Mouse (Mus musculus) heart, embryonic 11.5 days (tissue): ENCODE results near the gene Pop7. TPM values are rescaled to one million over a fixed set of nuclear protein-coding genes. Genes with fewer than 3 reads are reported as not detected.

ENCODE experiments used
- ATAC-seq: fragments of 200-750 bp; cut with Nextera tagmentation; replicated peaks from 2 replicates; pipeline ENCODE4 v1.8.0; 2017; ENCODE audit warnings: moderate library complexity; ENCODE audit not compliant: insufficient number of reproducible peaks, low FRiP score, low TSS enrichment
- H3K27ac ChIP-seq: fragments of 300-500 bp; sonication (generic); 2 replicates; pipeline ENCODE4 v1.5.1; 2014; ENCODE audit warnings: mild to moderate bottlenecking, low read depth, low read length
- H3K27me3 ChIP-seq: fragments of 300-500 bp; sonication (generic); 2 replicates; pipeline ENCODE4 v1.6.1; 2014; ENCODE audit warnings: mild to moderate bottlenecking, low read length, mixed read lengths; ENCODE audit not compliant: control insufficient read depth, insufficient read depth
- H3K36me3 ChIP-seq: fragments of 300-500 bp; sonication (generic); 2 replicates; pipeline ENCODE4 v1.6.1; 2014; ENCODE audit warnings: mild to moderate bottlenecking, low read length, moderate library complexity, mixed read lengths; ENCODE audit not compliant: control insufficient read depth, insufficient read depth
- H3K4me1 ChIP-seq: fragments of 300-500 bp; sonication (generic); 2 replicates; pipeline ENCODE4 v1.6.1; 2014; ENCODE audit warnings: low read length; ENCODE audit not compliant: control insufficient read depth, insufficient read depth
- H3K4me2 ChIP-seq: fragments of 300-500 bp; sonication (generic); 2 replicates; pipeline ENCODE4 v1.6.1; 2014; ENCODE audit warnings: mild to moderate bottlenecking, moderate library complexity
- H3K4me3 ChIP-seq: fragments of 300-500 bp; sonication (generic); 2 replicates; pipeline ENCODE4 v1.5.1; 2014; ENCODE audit warnings: low read depth, low read length
- H3K9ac ChIP-seq: fragments of 300-500 bp; sonication (generic); 2 replicates; pipeline ENCODE4 v1.6.1; 2014; ENCODE audit warnings: mild to moderate bottlenecking, low read depth, low read length, moderate library complexity
- H3K9me3 ChIP-seq: fragments of 300-500 bp; sonication (generic); replicated peaks from 2 replicates; pipeline ENCODE4 v1.6.1; 2016; ENCODE audit warnings: low read length; ENCODE audit not compliant: control insufficient read depth
- WGBS: fragments of 180-500 bp; shearing (Covaris S2); extraction: QIAGEN DNeasy Blood & Tissue Kit; methylation state at CpG from one replicate; pipeline ENCODE4 v1.1.7; 2014; ENCODE audit not compliant: insufficient replicate concordance; 5-methylcytosine and 5-hydroxymethylcytosine counted together
- polyA plus RNA-seq: library from polyadenylated mRNA; unstranded; fragments of >200 nt; fragmentation: Nextera tagmentation; extraction: Ambion mirVana; gene quantifications from 2 replicates; pipeline ENCODE4 v1.2.1, GENCODE M21; 2014

The Pop7 gene
- 46.5 and 50.0 TPM in 2 replicates for polyA plus RNA-seq

- Histone ChIP-seq H3K27me3 (no peaks in the 10 kb centered on the region), H3K4me1 (peaks cover 11% of the 10 kb centered on the region), H3K4me3 (peak within 1 kb of the TSS; percentile 46), H3K36me3 (no peaks in the 10 kb centered on the region), H3K9ac (peak within 1 kb of the TSS; percentile 90), H3K9me3 (no peaks in the 10 kb centered on the region), H3K4me2 (peak within 1 kb of the TSS; percentile 76), H3K27ac (peak within 1 kb of the TSS; percentile 87)
- ATAC-seq = peak; percentile 96
- WGBS = 3% methylated on average over 64 of the region's 64 CpGs
Observed at GRCm38 (mm10) chr5:137501709-137502666, at the start of gene Pop7. Gene Pop7 (minus strand): TSS chr5:137502518.

GRCm38 (mm10) chr5:137551119-137551518 is 48.8 kb upstream of the Pop7 start:
- H3K9me3 ChIP-seq = no peaks in the 10 kb centered on the region
- no peak overlapping the region for H3K9ac ChIP-seq
- no peak overlapping the region for H3K27ac ChIP-seq
- H3K4me3 ChIP-seq = no peak overlapping the region
- no peak for ATAC-seq
- peaks cover 24% of the 10 kb centered on the region for H3K27me3 ChIP-seq
- H3K4me1 ChIP-seq = no peaks in the 10 kb centered on the region
- WGBS = 70% methylated on average over 5 of the region's 5 CpGs
- H3K36me3 ChIP-seq = no peaks in the 10 kb centered on the region
- H3K4me2 ChIP-seq = no peak overlapping the region

- Histone ChIP-seq H3K4me2 (no peak overlapping the region), H3K27ac (no peak overlapping the region), H3K36me3 (no peaks in the 10 kb centered on the region), H3K27me3 (peaks cover 20% of the 10 kb centered on the region), H3K9ac (no peak overlapping the region), H3K9me3 (no peaks in the 10 kb centered on the region), H3K4me3 (no peak overlapping the region), H3K4me1 (no peaks in the 10 kb centered on the region)
- ATAC-seq = no peak
- WGBS = 79% methylated on average over 2 of the region's 2 CpGs
Observed at GRCm38 (mm10) chr5:137549840-137550239, 47.5 kb upstream of the Pop7 start.

GRCm38 (mm10) chr5:137545596-137545995 is 43.3 kb upstream of the Pop7 start:
- 56% methylated on average over 4 of the region's 4 CpGs for WGBS
- H3K4me1 ChIP-seq = no peaks in the 10 kb centered on the region
- no peak overlapping the region for H3K4me2 ChIP-seq
- H3K27me3 ChIP-seq = no peaks in the 10 kb centered on the region
- no peak overlapping the region for H3K27ac ChIP-seq
- no peak for ATAC-seq
- H3K9ac ChIP-seq = no peak overlapping the region
- no peak overlapping the region for H3K4me3 ChIP-seq
- no peaks in the 10 kb centered on the region for H3K9me3 ChIP-seq
- no peaks in the 10 kb centered on the region for H3K36me3 ChIP-seq

- Histone ChIP-seq H3K27ac (no peak overlapping the region), H3K4me1 (no peaks in the 10 kb centered on the region), H3K4me2 (no peak overlapping the region), H3K9ac (no peak overlapping the region), H3K9me3 (no peaks in the 10 kb centered on the region), H3K36me3 (no peaks in the 10 kb centered on the region), H3K4me3 (no peak overlapping the region), H3K27me3 (no peaks in the 10 kb centered on the region)
- ATAC-seq = no peak
- WGBS = 62% methylated on average over 6 of the region's 6 CpGs
Observed at GRCm38 (mm10) chr5:137544926-137545325, 42.6 kb upstream of the Pop7 start.

DNA sequence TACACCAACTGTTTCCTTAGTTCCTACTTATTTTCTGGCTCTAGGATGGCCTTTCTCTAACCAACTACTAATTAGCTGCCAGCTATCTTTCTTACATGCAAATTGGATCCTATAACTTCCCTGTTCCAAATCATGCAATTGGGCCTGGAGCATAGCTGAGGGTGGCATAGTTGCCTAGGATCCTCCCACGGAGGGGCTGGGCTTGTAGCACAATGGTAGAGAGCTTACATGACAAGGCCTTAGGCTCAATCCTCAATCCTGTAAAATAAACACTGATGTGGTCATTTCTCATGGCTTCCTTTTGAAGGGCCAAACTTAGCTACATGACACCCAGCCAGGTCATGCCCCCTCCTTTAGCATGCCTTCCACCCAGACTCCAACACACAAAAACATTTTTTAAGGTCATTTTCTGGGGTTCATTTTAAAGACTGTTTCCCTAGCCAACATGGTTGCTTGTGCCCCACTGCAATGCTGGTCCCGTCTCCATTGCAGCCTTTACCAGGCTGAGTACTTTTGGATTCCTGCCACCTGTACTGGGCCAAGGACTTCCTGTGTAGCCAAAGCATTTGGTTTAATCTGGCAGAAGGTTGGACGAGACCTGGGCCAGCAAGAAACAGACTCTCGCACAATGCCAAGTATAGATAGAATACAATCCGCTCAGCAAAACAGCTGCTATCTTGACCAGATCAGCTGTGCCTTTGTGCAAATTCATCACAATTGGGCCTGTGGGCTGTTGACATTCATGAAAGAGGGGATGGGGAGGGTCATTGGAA is 39.6 kb upstream of the Pop7 start:
- ATAC-seq = no peak
- 74% methylated on average over 5 of the region's 5 CpGs for WGBS
- H3K4me2 ChIP-seq = no peak overlapping the region
- no peaks in the 10 kb centered on the region for H3K9me3 ChIP-seq
- H3K36me3 ChIP-seq = no peaks in the 10 kb centered on the region
- H3K27ac ChIP-seq = no peak overlapping the region
- no peak overlapping the region for H3K9ac ChIP-seq
- no peak overlapping the region for H3K4me3 ChIP-seq
- H3K27me3 ChIP-seq = no peaks in the 10 kb centered on the region
- no peaks in the 10 kb centered on the region for H3K4me1 ChIP-seq

- H3K4me1 ChIP-seq = no peaks in the 10 kb centered on the region
Observed at GRCm38 (mm10) chr5:137540991-137541390, 38.7 kb upstream of the Pop7 start.

DNA sequence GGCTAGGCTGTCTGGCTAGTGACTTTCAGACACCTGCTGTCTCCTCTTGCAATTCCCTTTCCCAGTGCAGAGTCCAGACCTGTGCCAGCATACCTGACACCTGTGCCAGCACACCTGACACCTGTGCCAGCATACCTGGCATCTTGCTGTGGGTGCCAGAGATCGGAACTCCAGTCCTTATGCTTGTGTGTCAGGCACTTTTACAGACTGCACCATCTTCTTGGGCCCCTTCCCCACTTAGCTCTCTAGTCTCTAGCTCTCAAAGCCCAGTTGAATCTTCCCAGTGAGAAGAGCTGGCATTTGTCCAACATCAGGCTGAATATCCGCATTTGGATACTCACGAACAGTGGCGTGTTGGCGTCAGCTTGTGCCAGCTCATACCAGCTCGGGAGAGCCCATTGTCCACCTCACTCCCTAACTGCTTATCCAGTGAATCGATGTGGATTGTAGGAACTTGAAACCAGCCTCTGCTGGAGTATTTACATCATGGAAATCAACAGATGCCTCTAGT is 37.0 kb upstream of the Pop7 start:
- no peak overlapping the region for H3K27ac ChIP-seq
- no peaks in the 10 kb centered on the region for H3K9me3 ChIP-seq
- no peaks in the 10 kb centered on the region for H3K36me3 ChIP-seq
- no peaks in the 10 kb centered on the region for H3K4me1 ChIP-seq
- WGBS = 67% methylated on average over 7 of the region's 7 CpGs
- H3K27me3 ChIP-seq = no peaks in the 10 kb centered on the region
- H3K4me2 ChIP-seq = no peak overlapping the region
- H3K4me3 ChIP-seq = no peak overlapping the region
- ATAC-seq = no peak
- H3K9ac ChIP-seq = no peak overlapping the region

More at GRCm38 (mm10) chr5:137540991-137541390, 38.7 kb upstream of the Pop7 start:
- WGBS = 68% methylated on average over 6 of the region's 6 CpGs
- Histone ChIP-seq H3K27me3 (no peaks in the 10 kb centered on the region), H3K4me2 (no peak overlapping the region), H3K4me3 (no peak overlapping the region), H3K36me3 (no peaks in the 10 kb centered on the region), H3K27ac (no peak overlapping the region), H3K9ac (no peak overlapping the region), H3K9me3 (no peaks in the 10 kb centered on the region)
- ATAC-seq = no peak
